Mouse (Mus musculus) mouse trophoblast stem cell (cell line): ENCODE results near the gene Tmem182.

ENCODE experiments used
- in situ Hi-C, 2 experiments: fragments of 300-500 bp; cut with MseI, MboI; formaldehyde crosslinking; loops; 2 replicates in 1 of 2; 3 replicates in 1 of 2; pipeline ENCODE4 v1.15.1; 2025

Tmem182 gene

DNA sequence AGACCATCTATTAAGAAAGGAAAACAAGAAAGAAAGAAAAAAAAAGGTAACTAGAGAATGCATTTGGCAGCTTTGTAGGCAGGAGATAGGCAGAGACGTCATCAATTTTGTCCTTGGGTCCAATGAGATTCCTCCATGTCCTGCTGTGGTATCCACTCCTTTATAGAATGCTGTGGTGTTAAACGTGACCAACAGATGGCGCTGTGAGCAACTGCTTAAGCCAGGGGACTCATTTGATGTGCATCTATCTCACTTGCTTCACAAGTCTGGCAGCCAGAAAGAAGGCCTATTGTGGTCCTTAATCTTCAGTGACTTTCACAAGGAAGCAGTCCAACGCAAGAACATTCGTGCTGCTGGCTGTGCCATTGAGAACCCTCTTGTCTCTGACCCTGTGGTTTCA is 8.1 kb upstream of the Tmem182 start:
- in situ Hi-C loops, result no loop called here

DNA sequence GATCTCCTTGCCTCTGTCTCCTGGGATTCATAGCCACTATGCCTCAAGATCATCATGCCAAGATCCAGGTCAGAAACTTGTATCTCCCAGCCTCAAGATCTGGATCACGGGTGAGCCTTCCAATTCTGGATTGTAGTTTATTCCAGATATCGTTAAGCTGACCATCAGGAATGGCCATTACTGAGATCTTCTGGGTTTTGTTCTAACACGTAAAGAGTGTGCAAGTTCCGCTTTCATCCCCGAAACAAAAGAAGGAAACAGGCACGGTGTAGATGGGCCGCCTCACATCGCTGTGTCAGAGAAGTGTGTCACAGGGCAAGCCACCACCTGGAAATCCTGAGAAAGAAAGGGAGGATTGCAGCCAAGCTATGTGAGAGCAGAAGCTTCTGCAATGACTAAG is 6.3 kb upstream of the Tmem182 start:
- in situ Hi-C loops, result no loop called here

DNA sequence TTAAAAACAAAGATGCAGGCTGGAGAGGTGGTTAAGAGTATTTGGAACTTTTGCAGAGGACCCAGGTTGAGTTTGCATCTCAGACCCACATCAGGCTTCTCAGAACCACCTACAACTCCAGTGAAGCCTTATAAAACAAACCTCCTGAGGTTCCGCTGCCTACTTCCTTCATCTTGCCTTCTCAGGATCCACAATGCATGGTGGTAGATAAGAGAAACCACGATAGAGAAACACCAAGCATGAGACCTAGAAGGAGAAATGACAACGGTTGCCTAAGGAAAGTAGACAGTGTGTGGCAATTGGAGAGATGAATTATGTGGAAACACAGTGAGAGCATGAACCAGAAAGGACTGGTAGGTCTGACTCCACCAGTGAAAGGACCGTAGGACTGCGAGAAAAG is 4.5 kb upstream of the Tmem182 start:
- in situ Hi-C loops, result loop anchor here in 1 of 2 experiments (5.0 kb wide), 1 partner anchor 41 kb away; no protein-coding TSS in a partner anchor

DNA sequence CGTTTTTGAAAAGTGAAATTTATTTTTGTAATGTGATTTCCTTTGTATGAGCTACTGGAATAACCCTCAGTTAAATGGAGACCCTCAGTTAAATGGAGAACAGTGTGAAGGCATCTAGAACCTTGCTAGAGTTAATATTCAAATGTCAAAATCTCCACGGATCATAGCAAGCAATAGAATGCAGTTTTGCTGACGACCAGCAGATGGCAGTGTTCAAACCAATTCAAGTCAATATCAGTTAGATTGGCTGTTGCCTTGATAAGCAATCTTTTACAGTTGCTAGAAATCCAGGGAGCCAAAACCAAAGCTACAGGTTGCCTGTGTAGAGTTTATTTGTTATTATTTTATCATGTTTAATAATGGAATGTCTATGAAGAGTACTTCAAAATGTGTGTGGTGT is 2.6 kb upstream of the Tmem182 start:
- in situ Hi-C loops, result loop anchor here in 1 of 2 experiments (5.0 kb wide), 1 partner anchor 40 kb away; no protein-coding TSS in a partner anchor

DNA sequence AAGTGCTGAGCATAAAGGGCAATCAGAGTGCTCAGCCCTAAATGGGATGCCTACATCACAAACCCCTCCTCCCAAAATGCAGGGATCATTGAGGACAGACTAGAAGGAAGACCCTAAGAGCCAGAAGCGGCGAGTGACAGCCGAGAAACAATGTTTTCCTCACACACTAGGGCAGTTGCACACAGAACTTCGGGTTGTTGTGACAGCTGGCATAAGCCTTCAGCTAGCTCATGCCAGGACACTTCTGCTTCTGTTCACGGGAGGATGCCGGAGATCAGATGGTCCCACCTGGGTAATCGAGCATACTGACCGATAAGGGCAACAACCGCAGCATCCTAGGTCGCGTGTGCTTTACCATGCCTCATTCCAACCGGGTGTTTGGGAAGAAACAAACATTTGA is 1.3 kb upstream of the Tmem182 start:
- in situ Hi-C loops, result loop anchor here in 1 of 2 experiments (5.0 kb wide), 1 partner anchor 38 kb away; no protein-coding TSS in a partner anchor

DNA sequence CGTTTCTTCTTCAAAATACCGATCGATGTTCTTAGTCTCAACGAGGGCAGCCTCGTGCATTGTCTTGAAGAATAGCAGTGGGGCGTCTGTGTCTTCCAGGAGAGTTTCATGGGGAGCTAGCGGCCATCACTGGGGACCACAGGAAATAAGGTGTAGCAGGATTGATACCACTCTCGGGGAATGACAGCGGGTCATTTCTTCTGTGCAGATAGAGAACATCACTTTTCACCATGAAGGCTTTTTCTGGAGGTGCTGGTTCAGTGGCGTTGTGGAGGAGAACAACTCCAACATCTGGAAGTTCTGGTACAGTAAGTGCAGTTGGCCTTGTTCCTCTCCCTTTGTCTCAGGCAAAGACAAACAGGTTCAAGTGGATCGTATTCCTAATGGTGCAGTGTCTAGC is 490 bp downstream of the Tmem182 start:
- in situ Hi-C loops, result no loop called here

DNA sequence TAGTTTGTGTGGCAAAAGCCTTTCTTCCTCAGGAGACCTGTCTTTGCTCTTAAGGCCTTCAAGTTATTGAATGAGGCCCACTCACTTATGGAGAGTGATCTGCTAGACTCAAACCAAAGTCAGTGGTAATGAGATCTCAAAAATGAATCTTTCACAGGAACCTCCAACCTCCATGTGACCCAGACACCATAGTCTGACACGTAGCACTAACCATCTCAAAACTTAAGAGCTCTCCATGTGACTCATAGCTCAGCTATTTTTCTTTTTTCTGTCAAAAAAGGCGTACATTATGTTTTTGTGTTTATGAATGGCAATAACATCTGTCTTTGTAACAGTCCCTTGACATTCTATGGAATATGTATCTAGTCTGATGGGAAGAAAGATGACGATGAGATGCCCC is 3.2 kb downstream of the Tmem182 start:
- in situ Hi-C loops, result no loop called here

DNA sequence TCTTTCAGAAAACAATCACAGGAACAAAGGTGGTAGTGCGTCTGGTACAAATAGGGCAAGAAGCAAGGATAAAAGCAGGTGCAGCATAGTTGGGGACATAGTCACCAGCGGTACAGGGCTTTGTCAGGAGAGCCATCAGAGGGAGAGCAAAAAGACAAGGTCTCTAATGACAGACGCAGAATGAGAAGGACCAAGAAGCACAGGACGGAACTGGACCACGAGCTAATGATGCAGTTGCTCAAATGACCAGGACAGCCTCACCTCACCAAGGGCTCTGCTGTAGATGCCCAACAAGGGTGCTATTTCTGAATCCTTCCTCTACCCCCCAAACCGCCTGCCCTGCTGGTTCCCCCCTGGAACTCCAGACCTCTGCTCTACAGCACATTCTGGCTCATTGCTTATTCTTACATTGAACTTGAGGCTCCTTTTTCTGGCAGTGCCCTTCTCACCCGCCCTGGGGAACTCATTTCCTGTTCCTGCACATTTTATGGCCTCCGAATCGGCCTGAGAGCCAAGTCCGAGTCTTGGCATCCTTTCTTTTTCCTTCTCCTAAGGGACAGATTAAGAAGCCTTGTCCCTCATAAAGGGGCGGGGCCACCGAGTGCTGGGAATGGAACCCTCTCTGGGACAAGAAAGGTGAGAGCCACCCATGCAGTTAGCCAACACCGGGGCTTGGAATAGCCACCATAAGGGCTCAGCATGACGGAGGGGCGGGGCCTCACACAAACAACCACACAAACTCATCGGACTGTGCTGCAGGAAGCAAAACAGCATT is 9.9 kb downstream of the Tmem182 start:
- in situ Hi-C loops, result no loop called here

DNA sequence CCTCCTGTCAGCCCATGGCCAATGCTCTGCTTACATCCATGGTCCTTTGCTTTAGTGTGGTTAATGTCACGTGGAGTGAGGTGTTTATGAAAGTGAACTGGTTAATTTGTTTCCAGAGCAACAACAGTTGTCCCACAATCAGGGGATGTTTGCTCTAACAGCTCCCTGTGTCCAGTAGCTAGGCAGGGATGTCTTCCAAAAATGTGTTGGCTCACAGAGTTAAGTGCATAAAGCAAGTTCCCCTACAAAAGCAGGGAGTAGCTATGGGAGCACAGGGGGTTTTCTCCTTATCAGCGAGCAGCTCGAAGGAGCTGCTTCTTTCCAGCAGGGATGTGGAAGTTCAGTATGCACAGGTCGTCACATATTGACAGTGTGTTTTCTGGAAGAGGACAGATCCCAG is 19.1 kb downstream of the Tmem182 start:
- in situ Hi-C loops, result no loop called here

DNA sequence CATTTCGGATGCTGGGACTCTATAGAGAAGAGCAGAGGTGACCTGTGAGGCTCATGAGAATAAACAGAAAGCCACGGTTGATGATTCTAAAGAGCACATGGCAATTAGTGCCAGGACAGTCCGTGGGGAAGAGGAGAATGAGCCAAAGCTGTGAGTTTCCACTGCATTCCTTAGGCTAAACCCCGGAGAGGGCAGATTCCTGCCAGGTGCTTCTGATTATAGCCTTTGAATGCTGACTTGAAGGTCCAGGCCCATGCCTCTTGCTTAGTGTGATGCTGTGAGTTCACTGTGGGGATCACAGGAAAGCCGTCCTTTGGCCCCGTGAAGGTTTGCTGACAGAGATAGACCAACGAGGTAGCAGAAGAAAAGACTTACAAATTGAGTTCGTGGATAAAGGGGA is 19.5 kb downstream of the Tmem182 start:
- in situ Hi-C loops, result no loop called here

DNA sequence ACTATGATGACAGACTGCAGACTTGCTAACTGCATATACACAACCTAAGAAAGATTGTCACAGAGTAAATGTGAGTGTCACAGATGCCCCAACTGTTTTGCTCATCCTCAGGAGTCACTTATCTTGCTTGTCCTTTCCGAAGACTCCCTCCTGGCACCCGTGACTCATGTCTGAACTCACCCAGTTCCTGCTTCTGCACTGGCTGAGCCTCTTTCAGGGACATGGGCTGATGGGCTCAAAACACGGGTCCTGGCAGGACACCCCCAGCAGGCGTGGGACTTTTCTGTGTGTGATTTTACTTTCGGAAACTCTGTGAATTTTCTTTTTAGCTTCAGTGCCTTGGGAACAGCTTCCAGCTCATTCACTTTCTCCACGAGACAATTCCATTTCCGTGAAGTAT is 20.4 kb downstream of the Tmem182 start:
- in situ Hi-C loops, result no loop called here

DNA sequence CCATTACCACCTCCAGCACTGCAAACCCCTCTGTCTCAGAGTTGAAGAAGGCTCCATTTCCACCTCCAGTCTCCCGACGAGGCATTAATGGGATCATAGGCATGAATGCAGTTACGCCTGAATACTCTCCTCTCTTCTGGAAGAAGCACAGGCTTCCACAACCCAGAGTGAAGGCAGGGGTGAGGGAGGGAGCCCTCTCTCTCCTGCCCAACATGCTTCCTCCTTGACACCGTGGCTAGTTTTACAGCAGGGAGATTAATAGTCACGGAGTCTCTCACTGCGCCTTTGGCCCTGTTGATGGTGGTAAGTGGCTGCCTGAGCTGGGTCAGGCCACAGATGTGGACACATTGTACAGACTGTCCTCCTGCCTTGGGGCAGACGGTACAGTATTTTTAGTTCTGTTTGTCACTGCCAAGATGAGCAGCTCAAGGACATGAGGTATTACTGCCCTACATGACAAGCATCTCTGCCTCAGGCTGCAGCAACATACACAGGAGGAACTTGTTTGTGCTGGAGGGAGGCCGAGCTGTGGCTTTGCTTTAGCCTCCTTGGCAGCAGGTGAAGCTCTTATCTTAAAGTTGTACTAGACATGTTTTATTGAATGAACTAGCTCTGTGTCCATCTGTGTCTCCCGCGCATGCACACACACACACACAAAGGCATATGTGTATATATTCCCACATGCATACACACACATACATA is 24.0 kb downstream of the Tmem182 start:
- in situ Hi-C loops, result no loop called here

DNA sequence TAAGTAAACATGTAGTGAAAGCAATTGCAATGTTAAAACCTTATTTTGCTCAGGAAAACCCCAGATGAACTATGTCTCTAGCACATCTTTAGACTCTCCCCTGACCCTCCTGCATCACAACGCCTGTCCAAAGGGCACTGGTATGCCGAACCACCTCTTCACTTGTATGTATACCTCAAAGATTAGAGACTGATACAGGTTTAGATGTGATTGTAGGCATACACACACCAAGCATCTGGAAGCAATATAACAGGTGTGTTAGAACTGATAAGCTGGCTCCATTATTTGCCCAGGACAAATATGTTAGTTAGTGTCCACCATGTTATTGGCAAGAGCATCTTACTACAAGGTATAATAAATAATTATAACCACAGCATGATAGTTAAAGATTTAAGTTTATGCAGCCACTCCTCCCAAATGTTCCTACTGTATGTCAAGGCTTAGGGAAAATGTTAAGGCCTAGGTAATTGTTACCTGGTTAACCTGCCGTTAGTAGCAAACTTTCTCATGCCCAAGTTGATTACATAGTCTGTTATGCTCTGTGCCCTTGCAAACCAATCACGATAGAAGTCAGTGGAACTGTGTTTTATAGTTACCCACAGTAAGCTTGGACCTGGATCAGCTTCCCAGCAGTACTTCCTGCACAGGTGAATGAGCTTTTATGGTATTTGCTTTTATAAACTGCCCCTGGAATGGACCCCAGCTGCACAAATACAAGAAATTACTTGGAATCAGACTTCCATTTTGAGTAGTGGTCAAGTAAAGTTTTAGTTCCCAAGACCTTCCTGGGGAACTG is 25.5 kb downstream of the Tmem182 start:
- in situ Hi-C loops, result no loop called here

DNA sequence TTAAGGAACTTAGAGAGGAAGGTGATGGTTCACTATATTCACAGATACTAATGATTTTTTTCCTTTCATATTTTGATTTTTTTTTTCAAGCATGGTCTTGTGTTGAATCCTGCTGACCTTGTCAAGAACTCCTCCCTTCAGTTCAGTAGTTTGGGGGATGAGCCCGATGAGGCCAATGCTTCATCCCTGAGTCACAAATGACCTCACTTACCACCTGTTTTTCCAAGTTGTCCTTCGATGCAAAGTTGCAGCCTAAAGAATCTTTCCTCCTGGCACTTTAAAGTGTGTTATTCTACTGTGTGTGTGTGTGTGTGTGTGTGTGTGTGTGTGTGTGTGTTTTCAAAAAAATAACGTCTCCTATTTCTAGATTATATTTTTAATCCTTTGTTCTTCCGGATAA is 30.1 kb downstream of the Tmem182 start:
- in situ Hi-C loops, result no loop called here

DNA sequence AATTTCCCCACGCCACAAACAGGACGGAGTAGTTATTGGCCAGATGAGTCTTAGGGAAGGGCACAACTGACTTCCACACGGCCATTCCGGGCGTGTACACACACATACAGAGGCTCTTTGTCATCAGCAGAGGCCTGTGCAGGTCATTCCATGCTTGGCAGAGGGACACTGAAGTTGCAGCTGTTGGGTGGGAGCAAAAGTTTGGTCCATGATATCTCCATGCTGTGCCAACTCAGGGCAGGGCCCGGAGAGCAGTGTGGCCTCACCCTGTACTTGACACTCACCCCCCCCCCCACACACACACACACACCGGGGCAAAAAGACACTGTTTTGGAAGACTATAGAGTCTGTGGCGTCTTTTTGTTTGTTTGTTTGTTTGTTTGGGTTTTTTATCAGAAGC is 35.2 kb downstream of the Tmem182 start:
- in situ Hi-C loops, result loop anchor here in 1 of 2 experiments (5.0 kb wide), 1 partner anchor 38 kb away; no protein-coding TSS in a partner anchor

DNA sequence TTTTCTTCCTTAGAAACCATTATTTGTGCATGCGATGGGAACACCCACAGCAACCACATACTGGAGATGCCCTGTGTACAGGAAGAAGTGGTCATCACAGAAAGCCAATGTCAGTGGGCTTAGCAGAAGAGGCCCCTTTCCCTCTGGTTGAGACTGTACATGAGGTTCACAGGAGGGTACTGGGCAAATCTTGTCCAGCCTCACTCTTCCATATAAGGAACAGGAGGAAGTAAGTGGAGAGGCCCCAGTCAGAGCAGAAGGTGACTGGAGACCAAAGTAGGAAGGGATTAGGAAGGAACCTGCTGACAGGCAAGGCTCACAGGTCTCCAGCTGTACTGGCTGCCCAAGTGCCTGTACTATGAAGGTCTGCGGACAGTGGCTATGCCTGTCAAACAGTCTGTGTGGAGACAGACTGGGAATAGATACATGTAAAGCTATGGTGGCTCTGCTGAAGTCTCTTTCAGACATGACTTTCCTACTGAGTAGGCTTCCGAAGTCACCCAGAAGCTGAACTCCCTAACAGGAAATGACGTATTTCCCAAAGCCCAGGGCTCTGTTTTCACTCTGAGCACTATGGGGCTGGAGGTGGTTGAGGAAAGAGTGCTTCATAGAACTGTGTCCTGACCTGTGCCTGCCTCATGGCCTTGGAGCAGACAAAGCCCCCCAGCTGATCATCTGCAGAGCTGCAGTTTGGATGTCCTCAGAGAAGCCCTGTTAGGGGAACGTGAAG is 35.8 kb downstream of the Tmem182 start:
- in situ Hi-C loops, result loop anchor here in 1 of 2 experiments (5.0 kb wide), 1 partner anchor 39 kb away; no protein-coding TSS in a partner anchor

DNA sequence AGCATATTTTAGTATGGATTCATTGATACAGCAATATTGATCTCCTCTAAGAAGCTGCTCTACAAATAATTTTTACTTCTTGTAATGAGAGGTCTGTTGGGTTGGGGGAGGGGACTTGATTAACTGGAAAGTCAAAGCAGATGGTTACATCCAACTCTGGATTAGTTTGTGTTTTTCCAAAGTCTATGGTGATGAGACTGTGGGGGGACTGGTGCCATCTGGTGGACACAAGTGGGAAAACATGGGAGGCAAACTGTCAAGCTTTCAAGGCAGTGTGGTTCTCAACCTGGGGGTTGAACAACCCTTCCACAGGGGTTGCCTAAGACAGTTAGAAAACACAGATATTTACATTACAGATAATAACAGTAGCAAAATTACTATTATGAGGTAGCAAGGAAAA is 39.2 kb downstream of the Tmem182 start:
- in situ Hi-C loops, result loop anchor here in 1 of 2 experiments (5.0 kb wide), 1 partner anchor 42 kb away; no protein-coding TSS in a partner anchor

DNA sequence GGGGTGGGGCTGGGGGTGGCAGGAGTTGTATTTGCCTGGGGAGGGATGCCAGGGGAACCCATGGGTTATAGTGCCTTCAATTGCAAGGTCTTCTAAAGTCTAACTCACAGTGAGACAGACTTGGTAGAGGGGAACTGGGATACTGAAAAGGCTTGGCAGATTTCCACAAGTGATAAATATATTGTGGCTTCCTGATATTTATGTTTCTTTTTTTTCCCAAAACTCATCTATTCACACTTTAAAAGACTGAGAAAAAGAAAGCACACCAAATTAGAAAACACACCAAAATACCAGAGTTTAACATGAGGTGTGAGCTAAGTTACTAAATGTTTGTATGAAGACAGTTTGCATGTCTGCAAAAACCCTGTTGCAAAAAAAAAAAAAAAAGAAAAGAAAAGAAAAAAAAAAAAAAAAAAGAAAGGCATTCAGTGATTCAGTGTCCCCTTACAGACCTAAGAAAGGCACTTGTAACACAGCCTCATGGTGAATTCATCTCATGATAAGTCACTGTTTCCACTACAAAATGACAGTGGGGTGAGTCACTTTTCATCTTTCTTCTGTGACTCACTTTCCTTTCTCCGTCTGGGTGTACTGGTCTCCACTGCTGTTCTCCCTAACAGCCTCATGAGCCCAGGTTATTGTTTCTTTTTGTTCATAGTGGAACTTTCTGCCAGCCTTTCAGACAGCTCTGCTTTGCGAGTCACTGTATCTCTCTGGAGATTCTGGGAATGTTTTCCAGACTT is 42.0 kb downstream of the Tmem182 start:
- in situ Hi-C loops, result no loop called here

DNA sequence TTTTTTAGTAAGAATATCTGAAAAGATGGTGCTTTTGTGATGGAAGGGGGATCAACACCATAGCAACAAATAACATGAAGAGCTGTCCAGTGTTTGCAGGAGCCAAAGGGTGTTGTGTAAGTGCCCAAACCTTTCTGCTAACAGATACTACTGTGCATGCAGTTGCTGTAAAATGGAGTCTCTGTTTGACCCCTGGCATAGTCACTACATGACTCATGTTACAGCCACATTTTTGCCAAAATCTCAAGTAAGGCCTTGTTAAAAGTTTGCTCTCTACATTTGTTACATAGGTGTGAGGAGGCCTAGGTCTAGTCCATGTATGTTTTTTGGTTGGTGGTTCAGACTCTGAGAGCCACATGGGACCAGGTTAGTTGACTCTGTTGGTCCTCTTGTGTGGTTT is 45.9 kb downstream of the Tmem182 start:
- in situ Hi-C loops, result no loop called here

DNA sequence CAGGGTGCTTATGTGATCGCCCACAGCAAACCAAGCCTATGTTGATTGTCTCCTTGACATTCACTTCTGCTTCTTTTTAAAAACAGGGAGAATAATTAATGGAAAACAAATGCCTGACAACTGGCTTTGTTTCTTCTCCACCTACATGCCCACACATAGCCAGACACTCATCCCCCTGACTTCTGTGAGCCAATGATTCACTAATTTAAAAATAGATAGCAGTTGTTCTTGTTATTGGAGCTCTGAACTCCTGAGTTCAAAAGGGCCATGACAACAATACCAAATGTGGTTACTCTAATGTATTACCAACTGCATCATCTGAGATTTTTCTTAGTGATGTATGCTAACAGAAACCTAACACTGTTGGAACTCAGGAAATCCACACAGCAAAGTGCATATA is 49.9 kb downstream of the Tmem182 start:
- in situ Hi-C loops, result no loop called here
